Mouse (Mus musculus) T-cell, adult 2 months (primary cell): ENCODE measurements at regions not wholly inside any gene's neighbourhood (a gene's known extent, or its start where the extent isn't known, plus 50 kb on each side); places are given as distances from the start of the nearest gene placed in this dataset.

Experiments
- DNase-seq: peaks from one replicate; pipeline ENCODE4 v3.0.0; 2022; ENCODE audit warnings: low spot score

DNA sequence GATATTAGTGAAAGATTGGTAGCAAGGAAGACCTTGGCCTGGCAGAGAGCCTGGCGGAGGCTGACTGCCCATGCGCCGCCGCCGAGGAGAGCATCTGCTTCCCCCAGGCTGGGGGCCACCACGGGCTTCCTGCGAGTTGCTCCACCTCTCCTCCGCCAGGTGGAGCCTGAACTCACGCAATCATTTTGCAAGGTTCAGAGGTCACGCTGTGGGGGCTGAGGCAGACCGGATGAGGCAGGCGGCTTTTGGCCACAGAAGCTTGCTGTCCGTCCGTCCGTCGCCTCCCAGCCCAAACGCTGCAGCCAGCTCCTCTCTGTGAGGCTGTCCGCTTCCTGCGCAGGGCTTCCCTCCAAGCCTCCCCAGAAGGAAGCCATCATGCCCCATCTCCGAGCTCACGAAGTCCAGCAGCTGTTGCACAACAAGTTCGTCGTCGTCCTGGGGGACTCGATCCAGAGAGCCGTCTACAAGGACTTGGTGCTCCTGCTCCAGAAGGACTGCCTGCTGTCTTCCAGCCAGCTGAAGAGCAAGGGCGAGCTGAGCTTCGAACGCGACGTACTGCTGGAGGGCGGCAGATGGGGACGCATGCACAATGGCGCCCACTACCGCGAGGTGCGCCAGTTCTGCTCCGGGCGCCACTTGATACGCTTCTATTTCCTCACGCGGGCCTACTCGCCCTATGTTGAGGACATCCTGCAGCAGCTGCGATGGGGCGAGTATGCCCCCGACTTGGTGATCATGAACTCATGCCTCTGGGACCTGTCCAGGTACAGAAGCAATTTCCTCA is 269.3 kb upstream of the Erbb4 start:
- DNase-seq = no peak

DNA sequence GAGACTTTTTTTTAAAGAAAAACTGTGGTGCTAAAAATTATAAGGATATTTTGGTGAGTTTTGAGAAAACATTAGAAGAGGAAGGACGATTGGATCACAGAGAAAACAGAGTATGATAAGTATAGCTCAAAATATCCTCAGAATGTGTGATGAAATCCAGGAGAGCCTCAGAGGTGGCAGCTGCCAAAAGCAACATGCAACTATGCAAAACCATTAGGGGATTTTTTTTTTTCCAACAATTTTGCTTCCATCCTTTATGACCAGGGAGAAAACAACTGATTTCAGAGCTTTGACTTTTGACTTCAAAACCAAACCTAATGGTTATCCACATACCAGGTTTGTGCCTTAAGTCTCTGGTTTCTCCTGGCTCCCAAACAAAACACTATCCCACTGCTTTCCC is 267.4 kb upstream of the Erbb4 start:
- DNase-seq = no peak

DNA sequence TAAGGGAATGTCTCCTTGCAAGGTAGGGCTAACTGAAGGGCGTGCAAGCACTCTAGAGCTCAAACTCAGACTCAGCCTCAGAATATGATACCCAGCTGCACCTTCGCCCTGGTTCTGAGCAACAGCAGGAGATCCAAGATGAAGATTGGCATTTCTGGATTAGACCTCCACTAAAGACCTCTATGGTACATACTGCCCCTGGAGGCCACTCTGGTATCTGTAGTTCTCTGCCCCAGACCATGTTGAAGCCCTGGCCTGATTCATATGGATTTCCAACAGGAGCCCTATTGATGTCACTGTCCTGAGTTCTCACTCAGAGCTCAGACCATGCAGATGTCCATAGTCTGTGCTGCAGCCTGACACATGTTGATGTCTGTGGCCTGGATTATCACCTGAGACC is 262.2 kb upstream of the Erbb4 start:
- no peak for DNase-seq

DNA sequence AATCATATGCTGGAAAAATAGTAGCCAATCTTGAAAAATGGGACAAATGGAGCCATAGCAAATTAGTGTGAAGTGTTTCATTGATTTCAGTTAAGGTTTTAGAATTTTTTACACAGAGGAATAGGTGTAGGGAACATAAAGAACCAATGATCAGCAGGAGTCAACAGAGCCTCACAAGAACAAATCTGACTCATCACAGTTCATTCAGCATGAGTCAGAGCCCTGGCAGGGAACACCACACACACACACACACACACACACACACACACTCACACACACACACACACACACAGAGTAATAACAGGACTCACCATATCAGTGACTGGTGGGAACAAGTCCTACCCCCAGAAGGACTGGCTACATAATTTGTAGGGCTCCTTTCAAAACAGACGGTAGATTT is 259.7 kb upstream of the Erbb4 start:
- DNase-seq = no peak

DNA sequence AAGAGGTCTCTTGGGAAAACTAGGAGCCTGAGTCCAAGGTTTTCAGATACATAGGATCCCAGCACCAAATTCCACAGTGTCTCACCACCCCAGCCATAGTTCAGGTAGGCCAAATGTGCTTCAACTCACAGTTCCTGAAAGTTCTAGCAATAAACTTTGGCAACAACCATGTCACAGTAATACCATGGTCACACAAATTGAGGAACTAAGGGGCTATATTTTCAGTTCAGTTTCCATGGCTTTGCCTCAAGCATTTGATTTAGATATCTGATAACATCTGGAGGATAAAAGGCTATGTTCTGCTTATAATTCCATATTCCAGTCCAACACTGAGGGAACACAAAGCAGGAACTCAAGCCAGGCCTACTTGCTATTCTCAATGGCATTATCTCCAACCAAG is 256.2 kb upstream of the Erbb4 start:
- no peak for DNase-seq

DNA sequence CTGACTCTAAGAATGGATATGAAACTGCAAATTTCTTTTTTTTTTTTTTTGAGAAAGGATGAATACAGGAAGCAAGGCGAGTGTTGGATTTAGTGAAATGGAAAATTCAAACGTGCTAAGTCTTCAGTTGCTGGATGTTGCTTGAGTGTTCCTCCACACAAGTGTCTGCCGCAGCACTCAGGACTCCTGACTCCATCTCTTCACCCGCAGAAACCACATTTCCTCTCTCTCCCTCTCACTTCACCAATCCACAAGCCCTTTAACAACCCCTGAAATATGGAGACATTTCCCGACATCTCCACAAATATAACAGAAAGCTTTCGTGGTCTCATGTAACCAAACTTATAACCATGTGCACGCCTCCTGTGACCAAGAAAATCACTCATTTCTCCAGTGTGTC is 249.7 kb upstream of the Erbb4 start:
- DNase-seq = no peak

DNA sequence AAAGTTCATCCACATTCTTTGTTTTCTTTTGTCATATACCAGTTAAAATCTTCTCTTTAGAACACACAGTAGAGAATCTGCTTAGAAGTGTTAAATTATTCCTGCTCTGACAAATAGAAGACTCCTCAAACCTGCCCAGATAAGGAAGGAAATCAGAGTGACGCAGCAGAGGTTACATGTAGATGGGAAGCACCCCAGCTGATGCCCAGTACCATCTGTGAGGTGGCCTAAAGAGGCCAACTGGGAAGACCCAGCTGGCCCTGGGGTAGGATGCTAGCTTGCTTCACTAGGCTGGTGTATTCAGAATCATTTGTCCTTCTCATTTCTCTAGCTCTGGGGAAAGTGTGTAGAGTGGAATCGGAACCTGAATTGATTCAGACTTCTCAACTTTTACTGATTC is 242.6 kb upstream of the Erbb4 start:
- no peak for DNase-seq

DNA sequence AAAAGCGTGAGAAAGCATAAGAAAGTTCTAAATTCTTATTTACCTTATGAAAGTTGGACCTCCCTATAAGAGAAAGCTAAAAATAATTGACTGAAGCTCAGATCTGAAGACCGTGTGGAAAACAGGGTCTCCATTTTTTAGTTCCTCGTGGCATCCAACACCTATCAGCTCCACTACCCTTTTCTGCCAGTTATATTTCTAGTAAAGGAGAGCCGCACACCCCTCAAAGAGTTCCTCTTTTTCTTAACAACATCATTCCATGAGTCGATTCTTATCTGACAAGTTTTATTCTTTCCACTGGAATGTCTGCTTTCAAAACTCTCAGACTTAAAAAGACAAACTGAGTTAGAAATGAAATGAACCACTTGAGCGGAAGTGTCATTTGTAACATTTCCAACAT is 242.0 kb upstream of the Erbb4 start:
- no peak for DNase-seq

DNA sequence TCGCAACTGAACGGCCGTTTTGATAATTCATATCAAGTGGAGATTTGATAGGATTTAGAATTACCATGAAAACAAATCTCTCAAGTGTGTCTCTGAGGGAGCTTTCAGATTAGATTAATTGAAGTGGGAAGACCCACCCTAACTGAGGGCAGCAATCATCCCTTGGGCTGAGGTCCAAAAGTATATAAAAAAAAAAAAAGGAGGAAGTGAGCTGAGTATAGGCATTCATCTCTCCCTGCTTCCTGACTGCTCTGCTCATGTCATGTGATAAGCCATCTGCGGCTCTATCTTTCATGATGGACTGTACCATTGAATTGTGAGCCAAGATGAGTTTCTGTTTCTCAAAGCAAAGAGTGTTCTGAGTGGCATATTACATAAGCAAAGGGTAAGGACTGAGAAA is 234.2 kb upstream of the Erbb4 start:
- DNase-seq = no peak

DNA sequence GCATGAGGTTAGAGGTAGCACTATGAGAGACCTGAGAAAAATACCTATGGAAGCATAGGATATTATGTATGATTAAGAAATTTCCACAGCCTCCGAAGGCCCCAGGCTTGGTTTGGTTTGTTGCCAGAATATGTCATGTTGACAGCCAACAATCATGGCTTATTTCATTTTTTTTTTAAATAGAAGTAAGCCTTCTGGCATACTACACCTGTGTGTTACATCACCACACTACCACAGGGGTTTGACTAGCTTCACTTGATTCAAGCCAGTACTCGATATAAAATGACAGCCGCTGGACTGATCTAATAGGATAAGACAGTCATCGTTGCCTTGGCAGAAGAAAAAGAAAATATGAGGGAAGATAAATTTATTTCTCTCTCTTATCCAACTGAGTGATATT is 232.6 kb upstream of the Erbb4 start:
- DNase-seq = no peak

DNA sequence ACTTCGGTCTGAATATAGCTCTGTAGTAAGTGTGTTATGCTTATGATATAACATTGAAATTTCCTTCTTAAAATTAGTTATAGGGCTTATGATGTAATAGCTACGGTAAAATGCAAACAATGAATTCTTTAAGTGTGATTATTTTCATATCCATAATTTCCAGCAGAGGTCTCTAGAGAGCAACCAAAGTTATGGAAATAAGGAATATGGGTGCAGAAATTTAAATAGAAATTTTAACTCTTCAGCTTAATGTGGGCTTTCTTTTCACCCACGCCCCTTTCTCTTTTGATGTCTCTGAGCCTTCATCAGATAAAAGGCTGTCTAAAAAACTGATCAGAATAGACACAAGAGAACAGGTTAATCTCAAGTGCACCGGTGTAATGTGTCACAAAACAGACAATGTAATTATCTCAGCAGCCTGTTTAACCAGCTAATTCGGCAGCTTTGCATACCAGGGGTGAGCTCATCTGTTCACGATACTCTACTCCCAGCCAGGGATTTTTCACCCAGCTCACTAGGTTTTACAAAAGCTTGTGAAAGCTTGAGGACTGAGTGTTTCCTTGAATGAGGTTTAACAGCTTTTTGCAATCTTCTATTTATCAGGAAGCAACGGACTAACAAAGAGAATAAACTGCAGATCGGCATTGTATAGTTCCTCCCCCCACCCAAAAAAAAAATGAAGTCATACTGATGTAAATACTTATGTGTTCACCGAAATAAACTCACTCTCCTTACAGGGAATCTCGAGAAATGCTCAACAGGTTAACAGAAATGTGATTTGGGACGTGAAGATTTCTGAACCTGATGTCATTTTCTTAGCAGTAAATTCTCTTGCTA is 223.8 kb upstream of the Erbb4 start:
- DNase-seq = no peak

DNA sequence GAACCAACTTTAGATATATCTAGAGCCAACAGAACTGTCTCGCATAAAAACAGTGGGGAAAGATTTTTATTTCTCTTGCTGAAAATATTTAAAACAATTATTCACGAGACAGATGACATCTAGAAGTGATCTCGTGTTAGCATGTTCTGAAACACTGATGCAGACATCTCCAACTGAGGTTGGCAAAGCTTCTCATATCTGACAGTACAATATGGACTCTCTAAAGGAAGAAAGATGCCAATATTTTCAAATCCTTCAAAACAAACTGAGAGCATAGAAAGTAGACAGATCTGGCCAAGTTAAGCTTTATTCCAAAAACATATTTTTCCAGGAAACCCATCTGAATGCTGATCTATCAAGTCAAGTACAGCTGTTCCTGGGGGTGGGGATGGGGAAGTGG is 221.5 kb upstream of the Erbb4 start:
- DNase-seq = no peak

DNA sequence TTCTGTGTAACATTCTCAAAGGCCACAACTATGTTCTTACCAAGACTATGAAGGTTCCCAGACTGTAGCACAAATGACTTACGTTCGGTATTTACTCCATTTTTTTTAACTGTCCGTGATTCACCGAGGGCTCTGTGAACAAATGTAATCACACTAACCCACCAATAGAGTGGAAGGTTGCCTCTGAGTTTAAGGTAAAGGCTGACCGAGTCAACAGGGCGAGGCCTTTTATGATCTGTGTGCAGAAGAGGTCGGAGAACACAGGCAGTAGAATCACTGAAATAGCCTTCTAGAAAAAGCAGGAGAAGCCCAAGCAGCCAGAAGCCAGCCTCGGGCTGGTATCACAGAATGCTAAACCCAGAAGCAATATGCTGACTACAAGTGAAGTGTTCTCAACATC is 218.9 kb upstream of the Erbb4 start:
- DNase-seq = no peak

DNA sequence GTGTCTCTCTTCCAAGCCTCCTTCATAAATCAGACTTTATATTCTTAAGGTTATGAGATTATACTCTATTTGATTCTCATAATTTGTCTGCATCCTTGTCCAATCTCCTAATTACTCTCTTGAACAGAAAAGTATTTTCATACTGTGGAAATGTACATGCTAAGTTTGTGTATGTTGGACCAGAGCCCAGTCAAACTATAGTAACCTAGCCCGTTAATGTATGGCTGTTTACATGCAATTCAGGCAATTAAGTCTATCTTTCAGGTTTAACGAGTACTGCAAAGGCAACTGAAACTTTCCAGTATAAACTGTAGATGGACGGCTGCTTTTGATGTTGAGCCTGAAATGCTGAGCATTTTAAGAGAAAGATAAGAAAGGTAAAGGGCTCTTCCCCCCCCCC is 211.7 kb upstream of the Erbb4 start:
- DNase-seq = no peak

DNA sequence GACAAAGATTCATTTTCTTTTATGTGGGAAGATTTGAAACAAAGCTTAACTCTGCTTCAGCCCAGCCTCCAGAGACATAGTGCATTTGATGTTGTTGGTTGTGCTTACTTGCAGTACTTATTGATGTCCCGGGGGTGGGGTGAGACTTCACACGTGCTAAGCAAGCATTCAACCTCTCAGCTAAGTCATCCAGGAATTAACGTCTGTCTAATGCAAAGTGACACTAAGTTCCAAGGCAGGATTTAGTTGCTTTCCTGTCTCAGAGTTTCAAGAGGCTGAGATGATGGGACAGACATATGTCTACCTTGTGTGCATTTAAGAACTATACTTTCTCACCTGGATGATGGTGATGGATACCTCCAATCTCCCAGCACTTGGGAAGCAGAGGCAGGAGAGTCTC is 189.0 kb upstream of the Erbb4 start:
- no peak for DNase-seq

DNA sequence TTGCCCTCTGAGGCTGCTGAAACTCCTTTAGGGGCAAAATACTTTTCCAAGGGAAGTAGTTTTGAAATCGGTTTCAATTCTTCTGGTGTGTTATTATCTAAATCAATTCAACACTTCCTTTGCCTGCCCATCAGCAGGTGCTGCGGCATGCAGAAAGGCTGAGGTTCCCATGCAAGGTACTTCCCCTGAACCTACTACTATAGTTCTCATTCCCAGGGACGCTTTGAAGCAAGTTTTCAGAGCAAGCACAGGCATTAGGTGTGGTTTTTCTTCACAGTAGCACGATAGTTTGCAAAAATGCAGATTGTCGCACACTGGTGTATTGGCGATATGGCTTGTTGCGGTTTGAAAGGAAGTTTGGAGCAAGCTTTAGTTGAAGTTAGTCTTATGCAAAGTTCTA is 183.5 kb upstream of the Erbb4 start:
- peak; percentile 20 for DNase-seq

DNA sequence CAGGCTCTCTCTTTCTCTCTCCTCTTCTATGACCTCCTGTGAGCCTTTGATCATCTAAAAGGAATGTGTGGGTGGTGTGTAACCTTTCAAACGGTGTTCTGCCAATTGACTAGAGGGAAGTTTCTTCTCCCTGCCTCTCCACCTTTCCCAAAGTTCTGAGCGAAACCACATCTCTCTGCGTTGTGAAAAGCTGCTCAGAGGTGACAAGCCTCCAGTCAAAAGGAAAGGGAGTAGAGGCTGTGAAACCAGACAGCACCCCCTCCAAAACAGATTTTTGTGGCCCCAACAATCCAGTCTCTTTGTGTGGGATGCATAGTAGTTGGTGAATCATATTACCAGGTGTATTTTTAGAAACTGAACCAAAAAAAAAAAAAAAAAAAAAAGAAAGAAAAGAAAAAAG is 178.5 kb upstream of the Erbb4 start:
- DNase-seq = no peak

DNA sequence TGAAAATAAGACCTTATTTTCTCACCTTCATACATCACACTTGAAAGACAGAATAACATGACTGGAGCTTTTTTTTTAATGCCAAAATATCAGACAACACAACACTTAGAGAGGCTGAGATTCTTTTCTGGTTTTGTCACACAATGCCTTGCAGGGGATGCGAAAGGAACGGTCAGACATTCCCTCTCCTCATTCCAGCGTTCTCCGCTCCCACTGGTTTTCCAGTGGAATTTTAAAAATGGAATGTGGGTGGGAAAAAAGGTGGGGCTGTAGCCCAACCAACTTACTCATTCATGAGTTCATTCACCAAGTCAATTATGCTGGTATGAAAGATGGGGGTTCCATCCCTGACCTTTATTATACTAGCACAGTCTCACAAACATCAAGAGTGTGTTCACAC is 169.6 kb upstream of the Erbb4 start:
- DNase-seq = no peak

DNA sequence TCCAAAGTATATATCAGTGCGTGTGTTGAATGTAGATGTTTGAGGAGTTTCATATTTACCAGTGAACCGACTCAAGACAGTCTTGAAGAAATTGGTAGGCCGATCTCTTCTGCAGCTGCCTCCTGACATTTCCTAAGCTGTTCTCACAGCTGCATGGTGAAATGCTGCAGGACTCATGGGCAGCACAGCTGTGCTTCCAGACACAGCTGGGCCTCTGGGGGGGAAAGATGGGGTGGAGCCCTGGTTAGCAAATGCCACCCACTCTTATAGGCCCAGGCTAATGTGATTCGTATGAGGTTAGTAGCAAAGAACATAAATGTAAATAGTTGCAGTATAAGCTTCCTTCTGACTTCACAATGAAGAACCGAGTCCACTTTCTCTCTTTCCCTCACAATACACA is 139.8 kb upstream of the Erbb4 start:
- DNase-seq = no peak

DNA sequence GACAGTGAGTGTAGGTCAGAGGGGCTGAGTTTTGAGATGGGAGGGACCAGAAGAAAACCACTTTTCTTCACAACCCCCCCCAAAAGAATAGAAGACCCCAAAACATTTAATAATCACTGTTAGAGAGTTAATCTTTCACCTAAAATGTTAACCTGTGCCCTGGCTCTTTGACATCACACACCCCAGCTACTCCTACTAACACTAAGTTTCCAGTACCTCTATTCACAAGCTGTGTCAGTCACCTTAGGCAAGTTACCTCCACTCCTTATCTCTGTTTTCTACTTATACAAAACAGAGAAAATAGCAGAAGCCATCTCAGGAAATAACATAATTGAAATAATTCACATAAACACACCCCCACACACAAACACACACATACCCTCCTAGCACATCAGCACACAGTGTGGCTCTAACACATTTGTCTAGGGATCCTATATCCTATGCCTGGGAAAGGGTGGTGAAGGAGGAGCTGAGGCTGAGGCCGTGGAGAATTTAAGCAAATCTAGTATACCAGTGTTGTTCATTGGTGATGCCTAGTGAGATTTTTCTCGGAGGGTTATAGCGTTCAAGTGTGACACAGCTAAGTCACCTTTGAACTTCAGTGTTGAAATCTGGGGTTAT is 134.5 kb upstream of the Erbb4 start:
- no peak for DNase-seq

DNA sequence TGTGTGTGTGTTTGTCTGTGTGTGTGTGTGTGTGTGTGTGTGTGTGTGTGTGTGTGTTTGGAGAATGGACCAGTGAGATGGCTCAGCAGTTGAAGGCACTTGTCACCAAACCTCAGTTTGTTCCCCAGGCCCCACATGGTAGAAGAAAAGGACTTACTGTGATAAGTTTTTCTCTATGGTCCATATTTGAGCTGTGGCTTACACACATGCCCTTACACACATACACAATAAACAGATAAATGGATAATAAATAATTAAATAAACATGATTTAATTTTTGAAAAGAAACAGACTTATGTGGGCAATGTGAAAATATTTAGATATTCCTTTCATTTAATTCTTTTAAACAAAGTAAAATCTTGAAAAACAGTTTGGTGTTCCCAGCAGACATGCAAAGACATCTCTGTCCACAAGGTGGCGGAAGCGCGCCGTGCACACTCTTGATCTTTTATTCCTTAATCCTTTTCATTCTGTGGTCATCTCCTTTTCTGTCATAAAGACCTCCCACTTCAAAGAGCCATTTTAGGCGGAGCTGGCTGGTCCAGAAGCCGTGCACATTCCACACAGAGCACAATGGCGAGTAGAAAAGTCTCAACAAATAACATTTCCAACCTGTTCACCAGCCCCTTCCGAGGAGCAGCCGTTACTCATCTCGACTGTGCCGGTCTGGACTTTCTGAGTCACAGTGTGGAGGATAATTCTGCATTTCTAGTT is 133.8 kb upstream of the Erbb4 start:
- DNase-seq = peak; percentile 24

DNA sequence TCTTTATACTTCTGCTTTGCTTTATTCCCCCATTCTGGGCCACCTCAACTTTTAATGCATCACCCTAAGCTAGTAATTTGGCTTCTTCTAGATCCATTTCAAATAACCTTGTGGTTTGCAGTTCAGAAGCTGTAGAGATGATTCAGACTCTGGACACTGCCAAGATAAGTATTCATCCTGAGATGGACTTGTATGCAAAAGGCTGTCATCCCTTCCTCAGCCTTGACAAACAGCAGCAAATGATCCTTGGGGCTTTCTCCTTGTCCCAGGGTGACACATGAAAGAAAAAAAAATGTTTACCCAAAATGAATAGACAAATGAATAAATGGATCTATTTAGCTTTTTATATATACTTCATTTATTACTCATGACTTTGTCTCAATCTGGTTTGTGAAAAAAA is 120.0 kb upstream of the Erbb4 start:
- DNase-seq = no peak
